Mouse (Mus musculus) kidney, adult 2 months (tissue): Measurements from ENCODE around the gene Csrp3.

Source experiments
- CTCF ChIP-seq: fragments of 200-500 bp; conservative IDR thresholded peaks from 2 replicates; pipeline ENCODE4 v1.5.1; 2011; ENCODE audit warnings: low read depth, mild to moderate bottlenecking, control low read depth, low read length, moderate library complexity, mixed read lengths; ENCODE audit not compliant: insufficient read depth, insufficient read length
- POLR2A ChIP-seq: fragments of 200-500 bp; IDR thresholded peaks from one replicate; pipeline ENCODE4 v1.6.1; 2011; ENCODE audit warnings: low read depth, low read length, control low read depth

- TF ChIP-seq CTCF, result no peak
- TF ChIP-seq POLR2A, result no peak
These were observed 56.4 kb downstream of the Csrp3 start for GRCm38 (mm10) chr7:48791412-48791811.
